Mouse (Mus musculus) frontal cortex, adult (tissue): ENCODE measurements around the gene Epn2.
A peak's percentile ranks its signal among the peaks of the same experiment; 100 is the strongest.
"Not testable (repeated sequence)": the region's sequence is repeated elsewhere in the genome, so short reads cannot be mapped to it uniquely, and the experiment has no call there.

ENCODE experiments used
- ATAC-seq: cut with Nextera tagmentation; 2 replicates; pipeline ENCODE4 v1.9.2; 2017; ENCODE audit warnings: mild to moderate bottlenecking, moderate library complexity, mixed read lengths; ENCODE audit not compliant: low TSS enrichment

The Epn2 gene

DNA sequence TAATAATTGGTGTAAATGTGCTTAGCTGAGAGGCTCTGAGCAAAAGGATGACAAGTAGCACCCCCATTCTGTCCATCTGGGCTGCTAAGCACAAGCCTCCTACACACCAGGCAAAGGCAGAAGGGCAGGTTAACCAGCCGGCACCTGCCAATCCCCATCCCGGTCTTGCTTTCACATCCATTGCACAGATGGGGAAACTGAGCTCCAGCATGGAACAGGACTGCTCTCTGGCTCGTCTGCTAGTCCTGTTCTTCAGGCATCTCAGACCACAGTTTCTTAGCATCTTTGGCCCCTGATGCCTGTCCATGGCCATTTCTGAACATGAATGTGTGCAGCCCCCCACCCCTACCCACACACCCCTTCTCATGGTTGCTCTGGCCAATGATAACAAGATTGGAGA, 12.6 kb upstream of the Epn2 start:
- ATAC-seq = no peak

GRCm38 (mm10) chr11:61590516-61591213, 11.2 kb upstream of the Epn2 start:
- ATAC-seq = no peak; the same call in 1 of the 2 replicates

DNA sequence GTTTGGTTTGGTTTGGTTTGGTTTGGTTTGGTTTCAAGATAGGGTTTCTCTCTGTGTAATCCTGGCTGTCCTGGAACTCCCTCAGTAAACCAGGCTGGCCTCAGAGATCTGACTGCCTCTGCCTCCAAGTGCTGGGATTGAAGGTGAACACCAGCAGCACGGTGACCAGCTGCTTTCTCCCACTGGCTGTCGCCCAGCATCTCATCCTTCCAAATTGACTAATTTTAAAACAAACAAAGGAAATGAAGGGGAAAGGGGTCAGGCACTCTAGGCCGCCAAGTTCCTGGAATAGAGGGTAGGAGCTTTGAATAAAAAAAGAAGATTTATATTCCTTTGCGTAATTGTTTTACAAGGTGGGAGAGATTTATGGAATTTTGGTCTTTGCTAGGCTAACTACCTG, 5.9 kb upstream of the Epn2 start:
- no peak for ATAC-seq

DNA sequence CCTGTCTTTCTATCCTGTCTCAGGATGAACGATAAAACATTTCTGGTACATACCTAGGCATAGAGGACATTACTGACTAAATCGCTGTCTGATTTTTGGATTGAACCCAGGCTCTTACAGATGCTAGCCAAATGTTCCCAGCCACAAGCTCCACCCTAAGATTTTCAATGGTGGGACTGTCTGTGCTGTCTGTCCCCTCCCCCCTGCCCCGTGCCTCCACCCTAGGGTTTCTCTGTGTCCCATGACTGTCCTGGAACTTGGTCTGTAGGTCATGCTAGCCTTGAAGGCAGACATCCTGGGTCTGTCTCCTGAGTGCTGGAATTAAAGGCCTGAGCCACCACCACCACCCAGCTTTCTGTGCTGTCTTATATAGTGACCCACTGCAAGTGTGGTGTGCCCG, 5.3 kb upstream of the Epn2 start:
- no peak for ATAC-seq

- no peak for ATAC-seq
Measured at GRCm38 (mm10) chr11:61584096-61584495, 4.6 kb upstream of the Epn2 start.

GRCm38 (mm10) chr11:61582808-61583207, 3.3 kb upstream of the Epn2 start:
- ATAC-seq = not testable (repeated sequence)

- no peak for ATAC-seq
Measured at GRCm38 (mm10) chr11:61579878-61580381, 443 bp upstream of the Epn2 start.

DNA sequence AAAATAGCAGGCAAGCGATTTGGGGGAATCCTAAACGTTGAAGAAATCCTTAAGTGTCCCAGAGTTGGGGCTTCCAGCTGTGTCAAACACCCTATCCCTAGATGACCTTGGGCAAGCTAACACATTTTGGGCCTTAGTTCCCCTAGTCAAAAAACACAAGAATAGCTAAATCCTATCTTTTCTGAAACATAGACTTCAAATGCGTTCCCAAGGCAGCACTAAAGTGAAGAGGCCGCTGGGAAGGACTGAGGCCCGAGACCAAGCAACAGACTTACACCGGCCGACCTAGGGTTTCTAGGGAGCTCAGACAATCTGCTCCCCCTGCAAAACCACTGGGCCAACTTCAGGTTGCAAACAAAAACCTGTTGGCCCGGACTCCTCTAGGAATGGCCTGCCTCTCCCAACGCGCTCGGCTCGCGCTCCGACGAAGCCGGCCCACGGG, 925 bp downstream of the Epn2 start:
- ATAC-seq = peak; percentile 8

GRCm38 (mm10) chr11:61577991-61578390, 1.5 kb downstream of the Epn2 start:
- ATAC-seq = no peak

DNA sequence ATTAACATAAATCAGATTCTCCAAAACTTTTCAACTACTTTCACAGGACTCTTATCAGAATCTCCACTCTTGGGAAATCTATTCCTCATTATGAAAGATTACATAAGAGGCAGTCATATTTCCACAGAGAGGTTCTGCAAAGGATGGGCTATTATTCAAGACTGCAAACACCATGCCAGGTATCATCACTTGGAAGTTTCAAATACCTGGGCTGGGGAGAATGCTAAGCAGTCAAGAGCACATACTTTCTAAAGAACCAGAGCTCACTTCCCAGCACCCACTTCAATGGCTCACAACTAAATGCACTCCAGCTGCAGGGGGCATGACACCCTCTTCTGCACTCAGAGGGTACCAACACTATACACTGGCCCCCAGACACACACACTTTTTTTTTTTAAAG, 2.1 kb downstream of the Epn2 start:
- ATAC-seq = no peak

DNA sequence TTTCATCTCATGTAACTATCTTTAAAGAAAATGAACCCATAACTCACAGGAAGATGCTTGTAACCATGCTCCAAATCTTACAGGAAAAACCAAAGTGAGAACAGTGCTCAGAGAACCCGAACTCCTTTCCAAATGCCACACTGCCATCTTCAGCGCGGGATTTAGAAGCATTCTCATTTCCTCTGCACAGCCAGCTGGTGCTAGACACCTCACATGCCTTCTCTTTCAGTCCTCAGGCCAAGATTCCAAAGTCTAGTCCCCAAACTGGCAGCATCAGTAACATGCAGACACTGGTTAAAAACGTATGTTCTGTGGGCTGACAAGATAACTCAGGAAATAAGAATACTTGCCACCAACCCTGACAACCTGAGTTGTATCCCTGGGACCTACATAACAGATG, 6.2 kb downstream of the Epn2 start:
- peak; percentile 88 for ATAC-seq

- no peak for ATAC-seq
Measured at GRCm38 (mm10) chr11:61571225-61571624, 8.3 kb downstream of the Epn2 start.

DNA sequence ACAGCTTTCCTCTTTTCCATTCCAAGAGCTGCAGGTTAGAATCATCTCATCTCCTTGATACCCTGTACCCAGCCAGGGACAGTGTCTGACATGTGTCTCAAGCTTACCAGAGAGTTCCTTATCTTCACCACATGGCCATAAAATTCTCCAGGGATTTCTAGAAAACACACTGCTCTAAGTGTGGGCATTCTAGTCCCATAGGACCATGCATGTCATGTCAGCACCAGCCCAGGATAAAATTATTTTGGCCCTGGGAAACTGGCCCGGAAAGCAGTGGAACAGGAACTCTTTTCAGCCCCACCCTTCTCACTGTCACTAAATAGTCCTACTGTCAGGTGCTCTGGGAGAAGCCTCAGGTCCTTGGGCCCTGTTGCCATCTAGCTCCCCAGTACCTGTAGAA, 9.8 kb downstream of the Epn2 start:
- ATAC-seq = no peak

DNA sequence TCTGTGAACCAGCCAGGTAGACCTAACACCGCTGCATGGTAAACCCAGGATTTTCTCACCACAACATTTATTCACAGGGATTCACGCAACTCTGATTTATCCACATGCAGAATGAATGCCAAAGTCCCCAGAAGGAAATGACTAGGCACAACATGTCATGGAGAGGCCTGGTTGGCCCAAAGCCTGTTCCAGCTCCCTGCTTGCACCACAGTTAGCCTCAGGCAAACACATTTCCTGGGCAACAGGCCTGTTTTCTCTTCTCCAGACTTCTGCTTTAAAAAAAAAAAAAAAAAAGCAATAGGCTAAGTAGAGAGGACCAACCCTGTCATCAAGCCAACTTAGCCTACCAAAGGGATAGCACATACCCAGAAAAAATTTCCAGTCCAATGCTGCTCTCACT, 14.9 kb downstream of the Epn2 start:
- ATAC-seq = 0 out of 2 replicates have a peak, but pooled peaks have one; percentile 20

DNA sequence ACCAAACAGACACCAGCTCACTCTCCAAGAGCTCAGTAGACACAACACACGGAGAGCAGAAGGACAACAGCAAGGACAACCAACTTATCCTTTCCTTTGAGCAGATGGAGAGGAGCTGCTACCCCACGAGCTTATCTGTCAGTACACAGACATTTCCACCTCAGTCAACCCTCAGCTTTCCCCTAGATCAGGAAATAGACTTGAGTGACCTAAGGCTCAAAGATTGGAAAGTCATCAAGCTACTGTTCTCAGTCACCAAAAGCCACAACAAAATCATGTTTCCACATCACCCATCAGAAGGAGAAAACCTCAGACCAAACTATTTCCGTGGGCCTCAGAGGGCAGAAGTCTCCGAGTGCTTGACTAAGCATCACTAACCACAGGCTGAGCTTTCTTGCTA, 15.5 kb downstream of the Epn2 start:
- no peak for ATAC-seq

GRCm38 (mm10) chr11:61562421-61562820, 17.1 kb downstream of the Epn2 start:
- no peak for ATAC-seq

- ATAC-seq = no peak
Measured at GRCm38 (mm10) chr11:61559572-61559971, 19.9 kb downstream of the Epn2 start.

GRCm38 (mm10) chr11:61553015-61553754, 26.3 kb downstream of the Epn2 start:
- ATAC-seq = peak; percentile 82

GRCm38 (mm10) chr11:61550631-61551030, 28.9 kb downstream of the Epn2 start:
- ATAC-seq = no peak

GRCm38 (mm10) chr11:61547710-61548109, 31.8 kb downstream of the Epn2 start:
- ATAC-seq = no peak

- ATAC-seq = no peak
Measured at GRCm38 (mm10) chr11:61546452-61546851, 33.0 kb downstream of the Epn2 start.

DNA sequence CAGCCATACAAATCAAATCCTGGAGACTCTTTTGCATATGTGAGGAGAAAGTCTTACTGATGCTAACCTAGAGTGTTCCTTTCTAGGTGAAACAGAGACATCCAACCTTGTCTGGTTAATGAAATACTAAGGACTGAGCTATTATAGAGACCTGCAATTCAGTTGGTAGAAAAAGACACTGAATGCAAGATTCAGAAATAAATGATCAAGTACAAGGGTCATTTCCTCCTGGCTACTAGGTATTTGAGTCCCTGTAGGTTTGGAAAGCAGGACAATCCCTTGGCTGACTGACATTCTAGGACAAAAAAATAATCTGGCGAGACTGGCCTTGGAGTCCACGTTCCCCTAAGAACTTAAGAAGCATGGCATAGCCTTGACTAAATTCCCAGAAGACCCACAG, 33.9 kb downstream of the Epn2 start:
- no peak for ATAC-seq

GRCm38 (mm10) chr11:61541106-61541505, 38.4 kb downstream of the Epn2 start:
- ATAC-seq = no peak
